8 mouse cellular contexts compared by ENCODE assay signal in genomic region chr5:49090122-49090680, GRCm38 (mm10).
DNase-seq lines count a peak whose midpoint lies in the region; ATAC-seq and TF ChIP-seq lines count a peak whose summit lies in the region.

No protein-coding gene starts in this region.

- no peak overlapping the region for H3K27ac ChIP-seq in heart, embryonic 12.5 days (ENCODE audit: poor library complexity, severe bottlenecking)
- H3K27ac ChIP-seq in gastrocnemius, adult 2 months = no peak overlapping the region
- H3K27ac ChIP-seq in intestine, embryonic 15.5 days = no peak overlapping the region
- H3K27ac ChIP-seq in midbrain, embryonic 11.5 days (ENCODE audit: low read depth, low read length) = no peak overlapping the region

- no peak overlapping the region for H3K9ac ChIP-seq in heart, embryonic 12.5 days
- H3K9ac ChIP-seq in intestine, embryonic 15.5 days = no peak overlapping the region
- no peak overlapping the region for H3K9ac ChIP-seq in midbrain, embryonic 11.5 days (ENCODE audit: low read length)

- 16% methylated on average over 6 of the region's 6 CpGs for WGBS in heart, embryonic 12.5 days
- 11% methylated on average over 6 of the region's 6 CpGs for WGBS in intestine, embryonic 15.5 days
- WGBS in midbrain, embryonic 11.5 days = 20% methylated on average over 6 of the region's 6 CpGs

- ATAC-seq in heart, embryonic 12.5 days (ENCODE audit: insufficient number of reproducible peaks, low FRiP score) = no peak
- ATAC-seq in intestine, embryonic 15.5 days = peak; percentile 84
- peak; percentile 87 for ATAC-seq in midbrain, embryonic 11.5 days (ENCODE audit: low FRiP score)

- H3K4me1 ChIP-seq in heart, embryonic 12.5 days (replicated peaks) = no peaks in the 10 kb centered on the region
- H3K4me1 ChIP-seq in intestine, embryonic 15.5 days (replicated peaks) = no peaks in the 10 kb centered on the region
- H3K4me1 ChIP-seq in midbrain, embryonic 11.5 days (ENCODE audit: control insufficient read depth, insufficient read depth, low read length) = no peaks in the 10 kb centered on the region

- no peaks in the 10 kb centered on the region for H3K9me3 ChIP-seq in heart, embryonic 12.5 days (replicated peaks)
- no peaks in the 10 kb centered on the region for H3K9me3 ChIP-seq in intestine, embryonic 15.5 days
- H3K9me3 ChIP-seq in midbrain, embryonic 11.5 days (ENCODE audit: control insufficient read depth, low read length) = no peaks in the 10 kb centered on the region

- intact Hi-C loops in gastrocnemius, adult 2 months (cut with DNase I) = loop anchor here (2.0 kb wide), 1 partner anchor 261 kb away; no protein-coding TSS in a partner anchor

- no peak overlapping the region for H3K4me2 ChIP-seq in heart, embryonic 12.5 days
- H3K4me2 ChIP-seq in intestine, embryonic 15.5 days (replicated peaks) = no peak overlapping the region
- H3K4me2 ChIP-seq in midbrain, embryonic 11.5 days = peak overlapping the region; percentile 17; the same call in 1 of the 2 replicates

- peak; percentile 18 to 80 for DNase-seq in heart, adult 18-20 months
- peak; percentile 89 to 96 for DNase-seq in cerebellum, postnatal 36 days
- DNase-seq in gastrocnemius, adult 2 months = peak; percentile 62
- peak; percentile 59 to 96 for DNase-seq in left cerebral cortex, adult 9 months (ENCODE audit: low spot score in 2 of 2)
- peak; percentile 99 for DNase-seq in midbrain, embryonic 11.5 days (ENCODE audit: low spot score, missing footprints)
- DNase-seq in splenic B cell, adult 2 months (ENCODE audit: low read depth, low spot score) = peak; percentile 5

- TF ChIP-seq CTCF in gastrocnemius, adult 2 months (IDR thresholded peaks at IDR 0.05) = peak; percentile 84

- H3K36me3 ChIP-seq in heart, embryonic 12.5 days = no peaks in the 10 kb centered on the region
- H3K36me3 ChIP-seq in intestine, embryonic 15.5 days = no peaks in the 10 kb centered on the region
- no peaks in the 10 kb centered on the region for H3K36me3 ChIP-seq in midbrain, embryonic 11.5 days (ENCODE audit: control insufficient read depth, insufficient read depth, low read length)
- H3K36me3 ChIP-seq in splenic B cell, adult 2 months (ENCODE audit: control insufficient read depth, insufficient read depth, low read length, poor library complexity, severe bottlenecking) = no peaks in the 10 kb centered on the region

- H3K4me3 ChIP-seq in heart, embryonic 12.5 days = no peak overlapping the region
- no peak overlapping the region for H3K4me3 ChIP-seq in gastrocnemius, adult 2 months
- no peak overlapping the region for H3K4me3 ChIP-seq in intestine, embryonic 15.5 days (replicated peaks)
- H3K4me3 ChIP-seq in midbrain, embryonic 11.5 days (ENCODE audit: low read depth, low read length) = no peak overlapping the region

- H3K27me3 ChIP-seq in heart, embryonic 12.5 days (replicated peaks) = no peaks in the 10 kb centered on the region
- H3K27me3 ChIP-seq in intestine, embryonic 15.5 days (replicated peaks) = no peaks in the 10 kb centered on the region
- no peaks in the 10 kb centered on the region for H3K27me3 ChIP-seq in midbrain, embryonic 11.5 days (ENCODE audit: control insufficient read depth, insufficient read depth, low read length)
- no peaks in the 10 kb centered on the region for H3K27me3 ChIP-seq in splenic B cell, adult 2 months (ENCODE audit: control insufficient read depth, insufficient read depth, low read length, poor library complexity, severe bottlenecking)

Comparison
In these comparisons a context has a peak if more than half of its experiments do, and no peak if none do; other contexts are left out.
1. DNase-seq: peak in every context shown above with its lines; median percentile 99 in midbrain, embryonic 11.5 days; 92 in cerebellum, postnatal 36 days; 78 in left cerebral cortex, adult 9 months; 62 in gastrocnemius, adult 2 months; 49 in heart, adult 18-20 months; 5 in splenic B cell, adult 2 months.